Mouse (Mus musculus) cerebellum, adult 2 months (tissue): Measurements from ENCODE around the gene Coil.

Experiments
- CTCF ChIP-seq: fragments of 200-500 bp; IDR thresholded peaks from 2 replicates; pipeline ENCODE4 v1.5.1; 2011; ENCODE audit warnings: low read depth, mild to moderate bottlenecking, control low read depth, low read length, moderate library complexity, borderline replicate concordance; ENCODE audit not compliant: insufficient read depth
- POLR2A ChIP-seq: fragments of 200-500 bp; IDR thresholded peaks from 2 replicates; pipeline ENCODE4 v1.6.1; 2011; ENCODE audit warnings: low read length, control low read depth, borderline replicate concordance; ENCODE audit not compliant: insufficient read depth

DNA sequence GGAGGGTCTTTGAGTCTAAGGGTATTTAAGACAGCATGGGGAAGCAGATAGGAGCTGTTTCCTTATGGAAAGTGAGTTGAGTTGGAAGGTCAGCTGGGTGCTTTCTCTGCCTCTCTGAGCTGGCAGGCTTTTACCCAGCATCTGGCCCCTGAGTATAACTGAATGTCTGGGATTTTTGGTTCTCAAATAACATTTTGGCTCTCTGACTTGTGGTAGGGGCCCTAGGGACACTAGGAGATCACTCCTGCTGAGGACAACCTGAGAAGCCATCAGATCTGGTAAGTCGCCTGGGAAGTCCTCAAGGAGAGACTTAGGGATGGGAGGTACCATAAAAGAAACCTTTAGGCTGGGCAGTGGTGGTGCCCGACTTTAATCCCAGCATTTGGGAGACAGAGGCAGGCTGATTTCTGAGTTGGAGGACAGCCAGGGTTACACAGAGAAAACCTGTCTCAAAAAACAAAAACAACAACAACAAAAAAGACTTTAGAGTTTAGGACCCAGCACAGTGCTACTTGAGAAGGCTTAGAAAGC is at the start of gene Coil:
- TF ChIP-seq CTCF, result no peak
- TF ChIP-seq POLR2A, result no peak
